Mouse (Mus musculus): ENCODE data around the gene Ccdc86.

DNA sequence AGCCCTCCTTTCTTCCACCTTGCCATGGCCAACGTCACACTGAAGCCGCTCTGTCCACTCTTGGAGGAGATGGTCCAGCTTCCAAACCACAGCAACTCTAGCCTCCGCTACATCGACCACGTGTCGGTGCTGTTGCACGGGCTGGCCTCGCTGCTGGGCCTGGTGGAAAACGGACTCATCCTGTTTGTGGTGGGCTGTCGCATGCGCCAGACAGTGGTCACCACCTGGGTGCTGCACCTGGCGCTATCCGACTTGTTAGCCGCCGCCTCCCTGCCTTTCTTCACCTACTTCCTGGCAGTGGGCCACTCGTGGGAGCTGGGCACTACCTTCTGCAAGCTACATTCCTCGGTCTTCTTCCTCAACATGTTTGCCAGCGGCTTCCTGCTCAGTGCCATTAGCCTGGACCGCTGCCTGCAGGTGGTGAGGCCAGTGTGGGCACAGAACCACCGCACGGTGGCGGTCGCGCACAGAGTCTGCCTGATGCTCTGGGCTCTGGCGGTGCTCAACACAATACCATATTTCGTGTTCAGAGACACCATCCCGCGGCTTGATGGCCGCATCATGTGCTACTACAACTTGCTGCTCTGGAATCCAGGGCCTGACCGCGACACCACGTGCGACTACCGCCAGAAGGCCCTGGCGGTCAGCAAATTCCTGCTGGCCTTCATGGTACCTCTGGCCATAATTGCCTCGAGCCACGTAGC, 8.8 kb downstream of the Ccdc86 start:
- peak; percentile 75 for TF ChIP-seq CTCF (IDR thresholded peaks at IDR 0.05)
- TF ChIP-seq POLR2A (IDR thresholded peaks at IDR 0.05; ENCODE audit: insufficient read depth, low read depth, low read length), result no peak
- TF ChIP-seq EP300 (IDR thresholded peaks at IDR 0.05; ENCODE audit: insufficient read depth, low read depth, low read length), result no peak

All from heart, adult 2 months (tissue).